Mouse (Mus musculus): ENCODE measurements around the gene Tnfsf15. TPM values are rescaled to one million over a fixed set of nuclear protein-coding genes. Genes with fewer than 3 reads are reported as not detected.
A peak's percentile ranks its signal among the peaks of the same experiment; 100 is the strongest.

Tnfsf15 gene
- total and polyA plus RNA-seq, 2 experiments from 2014 or later, result 0.04 to 0.26 TPM

- Histone ChIP-seq H3K27me3 (ENCODE audit: insufficient read depth, low read length) (no peaks in the 10 kb centered on the region), H3K4me2 (ENCODE audit: low read depth, low read length) (no peak overlapping the region), H3K9me3 (ENCODE audit: low read length) (no peaks in the 10 kb centered on the region), H3K4me1 (ENCODE audit: insufficient read depth, low read length) (no peaks in the 10 kb centered on the region), H3K9ac (replicated peaks; ENCODE audit: low read length) (no peak overlapping the region), H3K36me3 (ENCODE audit: insufficient read depth, low read length) (no peaks in the 10 kb centered on the region), H3K4me3 (ENCODE audit: low read length) (no peak overlapping the region), H3K27ac (no peak overlapping the region)
- ATAC-seq (no peak), DNase-seq (ENCODE audit: low spot score) (no peak)
- no peak for TF ChIP-seq CTCF (IDR thresholded peaks at IDR 0.05; ENCODE audit: low read depth)
- WGBS, result 70% methylated on average over 2 of the region's 2 CpGs
These were observed 11.2 kb upstream of the Tnfsf15 start for GRCm38 (mm10) chr4:63756072-63756471.

DNA sequence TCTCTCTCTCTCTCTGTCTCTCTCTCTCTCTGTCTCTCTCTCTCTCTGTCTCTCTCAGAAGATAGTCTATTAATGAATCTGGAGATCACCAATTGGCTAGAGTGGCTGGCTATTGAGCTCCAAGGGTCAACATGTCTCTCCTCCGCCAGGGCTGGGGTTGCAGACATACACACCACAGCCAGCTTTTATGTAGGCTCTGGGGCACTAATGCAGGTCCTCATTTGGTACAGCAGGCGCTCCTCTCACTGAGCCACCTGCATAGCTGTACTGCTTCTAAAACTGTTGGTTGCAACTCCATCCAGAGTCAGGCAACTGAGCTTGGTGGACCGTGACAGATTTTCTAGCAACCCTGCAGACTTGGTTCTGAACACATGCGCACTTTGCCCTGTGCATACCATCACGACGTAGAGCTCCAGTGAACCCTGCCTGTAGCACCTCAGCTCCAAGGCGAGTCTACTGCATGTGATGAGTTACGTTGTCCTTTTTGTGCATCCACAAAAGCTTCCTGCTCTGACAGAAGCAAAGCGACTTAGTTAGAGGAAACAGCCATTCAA, 9.6 kb upstream of the Tnfsf15 start:
- ATAC-seq (no peak), DNase-seq (ENCODE audit: low spot score) (no peak)
- H3K4me1 ChIP-seq (ENCODE audit: insufficient read depth, low read length), result no peaks in the 10 kb centered on the region
- no peaks in the 10 kb centered on the region for H3K27me3 ChIP-seq (ENCODE audit: insufficient read depth, low read length)
- H3K9ac ChIP-seq (replicated peaks; ENCODE audit: low read length), result no peak overlapping the region
- TF ChIP-seq CTCF (IDR thresholded peaks at IDR 0.05; ENCODE audit: low read depth), result no peak
- H3K4me3 ChIP-seq (ENCODE audit: low read length), result no peak overlapping the region
- H3K4me2 ChIP-seq (ENCODE audit: low read depth, low read length), result no peak overlapping the region
- 68% methylated on average over 9 of the region's 9 CpGs for WGBS
- no peaks in the 10 kb centered on the region for H3K9me3 ChIP-seq (ENCODE audit: low read length)
- no peaks in the 10 kb centered on the region for H3K36me3 ChIP-seq (ENCODE audit: insufficient read depth, low read length)
- no peak overlapping the region for H3K27ac ChIP-seq

DNA sequence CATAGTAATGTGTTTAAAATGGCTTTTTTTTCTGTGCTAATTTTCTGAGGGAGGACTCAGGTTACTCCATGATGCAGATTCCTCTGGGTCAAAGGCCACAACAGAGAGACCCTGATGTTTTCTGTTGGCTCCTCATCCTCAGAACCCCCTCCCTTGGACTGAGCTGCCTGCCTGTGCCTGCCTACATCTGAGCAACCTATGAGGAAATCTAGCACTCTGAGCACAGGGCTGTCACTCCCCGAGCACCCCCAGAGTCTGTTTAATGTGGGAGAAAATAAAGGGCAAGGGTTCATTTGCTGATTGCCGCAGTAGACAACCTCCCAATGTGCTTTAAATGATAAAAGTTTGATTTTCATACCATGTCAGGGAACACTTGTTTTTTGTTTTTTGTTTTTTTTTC, 8.9 kb upstream of the Tnfsf15 start:
- H3K4me3 ChIP-seq (ENCODE audit: low read length), result no peak overlapping the region
- no peak overlapping the region for H3K9ac ChIP-seq (replicated peaks; ENCODE audit: low read length)
- no peak overlapping the region for H3K27ac ChIP-seq
- no peaks in the 10 kb centered on the region for H3K4me1 ChIP-seq (ENCODE audit: insufficient read depth, low read length)
- no peak for TF ChIP-seq CTCF (IDR thresholded peaks at IDR 0.05; ENCODE audit: low read depth)
- WGBS, result 70% methylated on average over 2 of the region's 2 CpGs
- no peaks in the 10 kb centered on the region for H3K27me3 ChIP-seq (ENCODE audit: insufficient read depth, low read length)
- no peaks in the 10 kb centered on the region for H3K9me3 ChIP-seq (ENCODE audit: low read length)
- H3K4me2 ChIP-seq (ENCODE audit: low read depth, low read length), result no peak overlapping the region
- ATAC-seq (no peak), DNase-seq (ENCODE audit: low spot score) (no peak)
- H3K36me3 ChIP-seq (ENCODE audit: insufficient read depth, low read length), result no peaks in the 10 kb centered on the region

GRCm38 (mm10) chr4:63752687-63753523, 8.0 kb upstream of the Tnfsf15 start:
- Histone ChIP-seq H3K27me3 (ENCODE audit: insufficient read depth, low read length) (no peaks in the 10 kb centered on the region), H3K4me2 (ENCODE audit: low read depth, low read length) (no peak overlapping the region), H3K27ac (no peak overlapping the region), H3K4me1 (ENCODE audit: insufficient read depth, low read length) (no peaks in the 10 kb centered on the region), H3K9ac (replicated peaks; ENCODE audit: low read length) (no peak overlapping the region), H3K36me3 (ENCODE audit: insufficient read depth, low read length) (no peaks in the 10 kb centered on the region), H3K4me3 (ENCODE audit: low read length) (no peak overlapping the region), H3K9me3 (ENCODE audit: low read length) (no peaks in the 10 kb centered on the region)
- peak; percentile 38 for DNase-seq (ENCODE audit: low spot score)
- peak; percentile 29; the same call in 1 of the 2 replicates for ATAC-seq
- peak; percentile 37 for TF ChIP-seq CTCF (IDR thresholded peaks at IDR 0.05; ENCODE audit: low read depth)
- 55% methylated on average over 16 of the region's 16 CpGs for WGBS

- Histone ChIP-seq H3K4me3 (ENCODE audit: low read length) (no peak overlapping the region), H3K27me3 (ENCODE audit: insufficient read depth, low read length) (no peaks in the 10 kb centered on the region), H3K4me2 (ENCODE audit: low read depth, low read length) (no peak overlapping the region), H3K36me3 (ENCODE audit: insufficient read depth, low read length) (no peaks in the 10 kb centered on the region), H3K9me3 (ENCODE audit: low read length) (no peaks in the 10 kb centered on the region), H3K9ac (replicated peaks; ENCODE audit: low read length) (no peak overlapping the region), H3K4me1 (ENCODE audit: insufficient read depth, low read length) (no peaks in the 10 kb centered on the region), H3K27ac (no peak overlapping the region)
- TF ChIP-seq CTCF (IDR thresholded peaks at IDR 0.05; ENCODE audit: low read depth), result no peak
- ATAC-seq, result no peak
- no peak for DNase-seq (ENCODE audit: low spot score)
- 66% methylated on average over 3 of the region's 3 CpGs for whole genome bisulfite sequencing
These were observed 3.3 kb upstream of the Tnfsf15 start for GRCm38 (mm10) chr4:63748061-63748730.

GRCm38 (mm10) chr4:63745271-63745670, 358 bp upstream of the Tnfsf15 start:
- WGBS, result 78% methylated on average over 6 of the region's 6 CpGs
- Histone ChIP-seq H3K9ac (replicated peaks; ENCODE audit: low read length) (no peak overlapping the region), H3K4me1 (ENCODE audit: insufficient read depth, low read length) (no peaks in the 10 kb centered on the region), H3K4me2 (ENCODE audit: low read depth, low read length) (no peak overlapping the region), H3K36me3 (ENCODE audit: insufficient read depth, low read length) (no peaks in the 10 kb centered on the region), H3K27me3 (ENCODE audit: insufficient read depth, low read length) (no peaks in the 10 kb centered on the region), H3K4me3 (ENCODE audit: low read length) (no peak overlapping the region), H3K9me3 (ENCODE audit: low read length) (no peaks in the 10 kb centered on the region), H3K27ac (no peak overlapping the region)
- DNase-seq (ENCODE audit: low spot score) (no peak), ATAC-seq (no peak)
- TF ChIP-seq CTCF (IDR thresholded peaks at IDR 0.05; ENCODE audit: low read depth), result no peak

All from hindbrain, postnatal 0 days (tissue).